Mouse (Mus musculus): Measurements from ENCODE around the gene Gm42674.

The Gm42674 gene

GRCm38 (mm10) chr3:90613461-90614147 lies 11.9 kb downstream of the Gm42674 start:
- in situ Hi-C loops (cut with MboI; ENCODE audit: low pct_unique_long_range_greater_than_20kb in 1 of 2, low sequenced_read_pairs in 2 of 2, unreplicated experiment in 1 of 2): no loop called here

DNA sequence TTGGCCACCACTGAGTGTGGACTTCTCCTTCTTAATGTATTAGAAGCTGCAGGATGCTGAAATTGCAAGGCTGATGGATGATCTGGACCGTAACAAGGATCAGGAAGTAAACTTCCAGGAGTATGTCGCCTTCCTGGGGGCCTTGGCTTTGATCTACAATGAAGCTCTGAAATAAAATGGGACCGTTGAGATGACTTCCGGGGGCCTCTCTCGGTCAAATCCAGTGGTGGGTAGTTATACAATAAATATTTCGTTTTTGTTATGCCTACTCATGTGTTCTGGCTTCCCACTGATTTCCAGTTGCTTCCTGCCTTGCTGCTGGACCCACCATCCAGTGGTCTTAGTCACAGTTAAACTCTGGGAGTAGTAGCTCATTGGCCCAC lies 12.4 kb downstream of the Gm42674 start:
- in situ Hi-C loops (cut with MboI; ENCODE audit: low pct_unique_long_range_greater_than_20kb in 1 of 2, low sequenced_read_pairs in 2 of 2, unreplicated experiment in 1 of 2): no loop called here

DNA sequence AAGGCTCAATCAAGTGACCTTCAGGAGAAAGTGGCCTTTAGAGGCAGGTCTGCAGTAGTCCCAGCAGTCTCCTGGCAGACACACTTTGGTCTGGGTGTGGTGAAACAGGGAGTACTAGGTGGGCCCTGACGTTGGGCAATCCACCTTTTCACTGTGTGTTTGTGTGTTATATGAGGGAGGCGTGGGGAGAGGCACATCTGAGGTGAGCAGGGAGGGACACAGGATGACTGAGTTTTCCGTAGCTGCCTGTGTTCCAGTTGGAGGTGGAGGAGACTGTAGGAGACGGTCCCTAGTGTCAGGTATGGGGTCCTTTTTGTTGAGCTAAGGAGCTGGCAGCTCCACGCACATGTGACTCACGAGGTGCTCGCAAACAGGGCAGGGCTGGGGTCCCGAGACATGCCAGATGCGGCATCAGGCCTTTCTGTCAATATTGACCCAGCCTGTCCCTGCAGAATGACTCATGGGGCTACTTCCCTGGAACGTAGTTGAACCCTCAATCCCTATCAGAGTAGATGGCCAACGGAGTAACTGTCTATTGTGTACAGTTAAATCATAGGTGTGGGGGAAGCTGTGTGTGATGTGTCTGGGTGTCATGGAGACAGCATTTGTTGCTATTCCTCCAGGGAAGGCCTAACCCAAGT lies 13.0 kb downstream of the Gm42674 start:
- in situ Hi-C loops (cut with MboI; ENCODE audit: low pct_unique_long_range_greater_than_20kb in 1 of 2, low sequenced_read_pairs in 2 of 2, unreplicated experiment in 1 of 2): loop anchor here in 1 of 2 experiments (5.0 kb wide), 1 partner anchor 32 kb away; no protein-coding TSS in a partner anchor

DNA sequence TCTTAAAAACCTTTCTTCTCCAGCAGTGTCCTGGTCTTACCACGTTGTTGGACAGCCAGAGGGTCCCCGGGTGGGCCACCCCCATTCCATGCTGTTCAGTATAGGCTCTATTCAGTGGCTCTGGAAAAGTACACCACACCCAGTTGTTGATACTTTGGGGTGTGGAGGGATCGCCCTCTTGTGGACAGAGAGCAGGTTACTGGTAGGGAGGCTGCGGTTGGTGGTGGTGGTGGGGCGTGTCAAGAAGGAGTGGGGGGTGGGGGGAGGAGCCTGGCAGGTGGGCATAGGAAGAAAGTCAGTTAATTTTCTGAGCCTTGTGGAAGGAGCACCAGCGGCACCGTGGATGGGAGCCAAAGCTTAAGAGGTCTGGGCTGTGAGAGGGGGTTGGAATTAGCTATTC lies 13.7 kb downstream of the Gm42674 start:
- in situ Hi-C loops (cut with MboI; ENCODE audit: low pct_unique_long_range_greater_than_20kb in 1 of 2, low sequenced_read_pairs in 2 of 2, unreplicated experiment in 1 of 2): loop anchor here in 1 of 2 experiments (5.0 kb wide), 1 partner anchor 33 kb away; no protein-coding TSS in a partner anchor

DNA sequence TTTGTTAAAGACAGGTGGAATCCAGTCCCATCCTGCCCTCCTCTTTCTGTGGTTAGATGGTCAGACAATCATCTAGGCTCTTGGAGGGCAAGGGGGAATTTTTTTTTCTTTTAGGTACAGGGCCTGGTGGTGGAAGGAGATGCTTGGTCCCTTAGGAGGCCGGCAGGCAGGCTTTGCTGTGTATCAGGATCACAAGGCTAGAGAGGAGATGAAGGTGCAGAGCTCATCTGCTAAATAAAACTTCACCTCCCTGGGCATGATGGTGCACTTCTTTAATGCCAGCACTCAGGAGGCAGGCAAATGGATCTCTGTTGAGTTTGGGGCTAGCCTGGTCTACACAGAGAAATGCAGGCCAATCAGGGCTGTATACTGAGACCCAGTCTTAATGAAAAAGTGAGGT lies 14.2 kb downstream of the Gm42674 start:
- in situ Hi-C loops (cut with MboI; ENCODE audit: low pct_unique_long_range_greater_than_20kb in 1 of 2, low sequenced_read_pairs in 2 of 2, unreplicated experiment in 1 of 2): loop anchor here in 1 of 2 experiments (5.0 kb wide), 1 partner anchor 34 kb away; no protein-coding TSS in a partner anchor

- in situ Hi-C loops (cut with MboI; ENCODE audit: low pct_unique_long_range_greater_than_20kb in 1 of 2, low sequenced_read_pairs in 2 of 2, unreplicated experiment in 1 of 2): loop anchor here in 1 of 2 experiments (5.0 kb wide), 1 partner anchor 35 kb away; no protein-coding TSS in a partner anchor
Observed at GRCm38 (mm10) chr3:90617586-90617985, 15.9 kb downstream of the Gm42674 start.

- in situ Hi-C loops (cut with MboI; ENCODE audit: low pct_unique_long_range_greater_than_20kb in 1 of 2, low sequenced_read_pairs in 2 of 2, unreplicated experiment in 1 of 2): no loop called here
Observed at GRCm38 (mm10) chr3:90621552-90621951, 19.8 kb downstream of the Gm42674 start.

DNA sequence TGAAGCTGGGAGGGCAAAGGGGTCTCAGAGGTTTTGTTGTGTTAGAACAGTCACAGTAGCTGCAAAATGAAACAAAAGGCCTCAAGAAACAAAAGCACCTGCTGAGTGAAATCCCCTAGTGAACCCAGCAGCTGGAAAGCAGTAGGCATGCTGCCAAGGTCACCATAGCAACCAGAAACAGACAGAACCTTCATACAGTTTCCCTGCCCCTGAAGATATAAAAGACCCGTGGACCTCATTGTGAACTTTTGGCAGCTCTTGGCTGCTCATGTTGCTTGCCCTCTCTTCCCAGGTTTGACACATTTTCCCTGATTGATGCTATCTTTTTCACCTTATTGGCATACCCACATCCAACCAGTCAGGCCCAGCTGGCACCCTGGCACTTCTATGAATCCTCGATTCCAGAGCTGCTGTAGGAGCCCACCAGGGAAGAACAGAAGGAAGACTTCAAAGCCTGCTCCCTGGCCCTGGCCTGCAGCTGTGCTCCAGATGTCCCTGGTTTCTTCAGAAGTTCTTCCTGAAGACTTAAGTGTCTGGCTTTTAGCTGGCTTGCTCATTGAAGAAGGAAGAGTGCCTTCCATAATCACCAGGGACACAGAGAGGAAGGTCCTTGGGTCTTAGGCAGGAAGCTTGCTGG lies 21.8 kb downstream of the Gm42674 start:
- in situ Hi-C loops (cut with MboI; ENCODE audit: low pct_unique_long_range_greater_than_20kb in 1 of 2, low sequenced_read_pairs in 2 of 2, unreplicated experiment in 1 of 2): no loop called here

GRCm38 (mm10) chr3:90625496-90625895 lies 23.8 kb downstream of the Gm42674 start:
- in situ Hi-C loops (cut with MboI; ENCODE audit: low pct_unique_long_range_greater_than_20kb in 1 of 2, low sequenced_read_pairs in 2 of 2, unreplicated experiment in 1 of 2): no loop called here

- in situ Hi-C loops (cut with MboI; ENCODE audit: low pct_unique_long_range_greater_than_20kb in 1 of 2, low sequenced_read_pairs in 2 of 2, unreplicated experiment in 1 of 2): no loop called here
Observed at GRCm38 (mm10) chr3:90626266-90627021, 24.7 kb downstream of the Gm42674 start.

DNA sequence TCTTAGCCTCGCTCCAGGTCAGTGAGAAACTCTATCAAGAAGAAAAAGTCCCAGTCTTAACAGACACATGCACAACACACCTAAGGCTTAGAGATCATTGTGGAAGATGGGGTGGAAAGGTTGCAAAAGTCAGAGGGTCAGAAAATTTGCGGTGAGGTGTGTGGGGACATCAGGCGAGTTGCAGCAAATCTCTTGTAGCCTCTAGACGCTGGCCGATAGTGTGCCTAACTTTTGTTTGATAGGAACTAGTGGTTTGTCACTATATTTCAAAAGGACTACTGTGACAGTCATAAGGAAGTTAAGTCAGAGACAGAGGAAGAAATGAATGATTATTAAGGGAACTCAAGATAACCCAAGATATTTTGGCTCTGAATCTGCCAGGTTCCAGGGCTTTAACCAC lies 25.7 kb downstream of the Gm42674 start:
- in situ Hi-C loops (cut with MboI; ENCODE audit: low pct_unique_long_range_greater_than_20kb in 1 of 2, low sequenced_read_pairs in 2 of 2, unreplicated experiment in 1 of 2): no loop called here

DNA sequence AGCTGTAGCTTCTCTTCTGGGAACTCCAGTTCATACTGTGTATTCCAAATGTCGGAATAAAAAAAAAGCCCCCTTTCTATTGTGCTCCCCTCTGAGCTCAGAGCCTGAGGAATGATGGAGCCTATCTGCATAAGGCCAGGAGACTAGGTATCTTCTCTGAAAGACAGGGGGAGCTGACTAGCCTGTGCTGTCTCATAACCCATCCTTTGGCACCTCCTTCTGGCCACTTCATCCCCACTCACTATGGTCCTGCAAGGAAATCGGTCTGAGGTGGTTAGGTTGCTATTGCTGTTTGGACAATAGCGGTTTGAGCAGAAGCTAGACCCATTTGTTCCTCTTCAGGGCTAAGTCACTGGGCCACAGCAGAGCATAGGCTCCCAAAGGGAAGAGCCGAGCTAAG lies 26.1 kb downstream of the Gm42674 start:
- in situ Hi-C loops (cut with MboI; ENCODE audit: low pct_unique_long_range_greater_than_20kb in 1 of 2, low sequenced_read_pairs in 2 of 2, unreplicated experiment in 1 of 2): no loop called here

GRCm38 (mm10) chr3:90629298-90629697 lies 27.6 kb downstream of the Gm42674 start:
- in situ Hi-C loops (cut with MboI; ENCODE audit: low pct_unique_long_range_greater_than_20kb in 1 of 2, low sequenced_read_pairs in 2 of 2, unreplicated experiment in 1 of 2): no loop called here

DNA sequence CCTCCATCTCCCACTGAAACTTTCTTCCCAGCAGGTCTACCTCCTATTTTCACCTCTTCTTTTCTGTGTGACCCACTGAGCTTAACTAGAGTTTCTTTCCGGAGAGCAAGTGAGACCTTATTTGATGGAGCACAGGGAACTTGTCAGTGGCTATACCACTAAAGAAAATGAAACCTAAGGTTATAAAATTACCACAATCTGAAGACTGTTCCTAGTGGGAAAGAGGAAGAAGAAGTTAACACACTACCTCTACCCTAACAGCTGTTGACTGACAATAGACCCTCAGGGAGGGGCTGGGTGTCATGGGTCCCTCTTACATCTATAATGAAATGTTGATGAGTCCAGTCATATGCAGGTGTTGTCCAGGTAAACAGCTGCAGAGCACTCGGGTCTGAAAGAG lies 30.3 kb downstream of the Gm42674 start:
- in situ Hi-C loops (cut with MboI; ENCODE audit: low pct_unique_long_range_greater_than_20kb in 1 of 2, low sequenced_read_pairs in 2 of 2, unreplicated experiment in 1 of 2): no loop called here

GRCm38 (mm10) chr3:90638511-90639275 lies 37.0 kb downstream of the Gm42674 start:
- in situ Hi-C loops (cut with MboI; ENCODE audit: low pct_unique_long_range_greater_than_20kb in 1 of 2, low sequenced_read_pairs in 2 of 2, unreplicated experiment in 1 of 2): no loop called here

DNA sequence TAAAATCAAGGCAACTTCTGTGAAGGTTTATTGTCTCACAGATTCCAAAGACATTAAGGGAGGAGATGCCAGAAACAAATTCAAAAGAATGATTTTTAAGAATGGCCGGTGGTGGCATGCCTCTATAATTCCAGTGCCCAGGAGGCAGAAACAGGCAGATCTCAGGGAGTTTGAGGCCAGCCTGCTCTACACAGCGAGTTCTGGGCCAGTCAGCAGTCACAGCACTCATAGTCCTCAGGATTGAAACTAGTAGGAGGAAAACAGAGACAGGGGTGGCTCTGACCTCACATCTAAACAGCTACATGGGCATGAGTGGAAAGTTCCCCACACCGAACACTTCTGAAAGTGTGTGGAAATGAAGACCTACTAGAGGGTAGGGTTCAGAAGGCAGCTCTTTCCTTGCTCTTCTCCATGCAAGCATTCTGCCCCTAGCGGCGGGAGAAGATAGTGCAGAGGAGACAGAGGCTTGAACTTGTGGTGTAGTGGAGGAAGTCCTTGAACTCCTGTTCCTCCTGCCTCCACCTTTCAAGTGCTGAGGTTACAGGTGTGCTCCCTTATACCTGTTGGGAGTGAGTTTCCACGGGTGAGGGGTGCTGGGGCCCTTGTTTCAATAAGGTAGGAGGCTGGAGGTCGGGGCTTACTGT lies 37.9 kb downstream of the Gm42674 start:
- in situ Hi-C loops (cut with MboI; ENCODE audit: low pct_unique_long_range_greater_than_20kb in 1 of 2, low sequenced_read_pairs in 2 of 2, unreplicated experiment in 1 of 2): no loop called here

DNA sequence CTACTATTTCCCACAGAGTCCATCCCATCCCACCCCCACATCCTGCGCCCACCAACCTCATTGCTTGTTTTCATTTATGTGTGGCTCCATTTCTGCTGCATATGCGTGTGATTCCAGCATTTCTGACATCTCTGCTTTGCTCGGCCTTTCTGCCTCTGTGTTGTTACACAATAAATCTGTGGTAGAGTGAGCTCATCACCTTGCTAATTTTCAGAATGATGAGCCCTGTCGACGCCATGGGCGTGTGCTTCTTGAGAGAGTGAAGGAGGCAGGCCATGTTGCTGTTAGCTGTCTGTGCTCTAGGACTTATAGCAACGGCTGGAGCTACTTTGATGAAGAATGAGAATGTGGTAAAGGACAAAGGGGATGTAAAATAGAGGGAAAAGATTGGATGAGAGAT lies 39.3 kb downstream of the Gm42674 start:
- in situ Hi-C loops (cut with MboI; ENCODE audit: low pct_unique_long_range_greater_than_20kb in 1 of 2, low sequenced_read_pairs in 2 of 2, unreplicated experiment in 1 of 2): no loop called here

DNA sequence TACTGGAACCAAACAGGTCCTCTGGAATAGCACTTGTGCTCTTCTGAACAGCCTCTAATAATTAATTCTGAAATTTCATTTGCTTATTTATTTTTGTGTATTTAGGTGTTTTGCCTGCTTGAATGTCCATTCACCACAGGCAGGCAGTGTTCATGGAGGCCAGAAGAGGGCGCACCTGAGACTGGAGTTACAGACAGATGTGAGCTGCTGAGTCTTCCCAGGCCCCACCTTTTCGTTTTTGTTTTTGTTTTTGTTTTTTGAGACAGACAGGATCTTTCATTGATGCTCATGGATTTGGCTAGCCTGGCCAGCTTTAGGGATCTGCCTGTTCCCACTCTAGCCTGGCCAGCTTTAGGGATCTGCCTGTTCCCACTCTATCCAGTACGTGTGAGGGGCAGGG lies 42.5 kb downstream of the Gm42674 start:
- in situ Hi-C loops (cut with MboI; ENCODE audit: low pct_unique_long_range_greater_than_20kb in 1 of 2, low sequenced_read_pairs in 2 of 2, unreplicated experiment in 1 of 2): no loop called here
